13 mouse cellular contexts compared by ENCODE assay signal in genomic region chr6:43435987-43436541, GRCm38 (mm10).
A peak's percentile ranks its signal among the peaks of the same experiment; 100 is the strongest.
DNase-seq lines count a peak whose midpoint lies in the region; ATAC-seq and TF ChIP-seq lines count a peak whose summit lies in the region.
"Had no signal": no experiment of that assay in that cellular context is flagged by ENCODE, and none has a peak within 500 bp of the region (broad histone marks: within the 10 kb centered on the region; RNA-seq: fewer than 3 reads in every experiment).

No protein-coding gene starts in this region.

- DNase-seq in cerebellum, adult 8-10 months: peak; percentile 44
- DNase-seq in forebrain, postnatal 0 days: peak; percentile 50
- no peak for DNase-seq in MN1 (ENCODE audit: low spot score)
- DNase-seq: heart, adult 11 months; lung, postnatal 36 days; right cerebral cortex, postnatal 14 days; thymus, adult 18-20 months had no signal

- ATAC-seq in hindbrain, embryonic 15.5 days (ENCODE audit: low FRiP score, low read depth): peak; percentile 72; the same call in 1 of the 2 replicates
- ATAC-seq in hindbrain, embryonic 13.5 days (ENCODE audit: low FRiP score): no peak
- peak; percentile 54 for ATAC-seq in midbrain, embryonic 16.5 days
- ATAC-seq in midbrain, embryonic 13.5 days: no peak
- ATAC-seq in forebrain, postnatal 0 days: peak; percentile 81
- ATAC-seq: inflammation-experienced regulatory T-cells, adult 6 months had no signal

- no peaks in the 10 kb centered on the region for H3K27me3 ChIP-seq in hindbrain, embryonic 15.5 days
- no peaks in the 10 kb centered on the region for H3K27me3 ChIP-seq in hindbrain, embryonic 13.5 days
- no peaks in the 10 kb centered on the region for H3K27me3 ChIP-seq in midbrain, embryonic 16.5 days (ENCODE audit: control insufficient read depth, insufficient read depth, low read depth, low read length)
- H3K27me3 ChIP-seq in midbrain, embryonic 13.5 days: no peaks in the 10 kb centered on the region
- H3K27me3 ChIP-seq in forebrain, postnatal 0 days (ENCODE audit: insufficient read depth, low read length): no peaks in the 10 kb centered on the region
- H3K27me3 ChIP-seq: liver, embryonic 15.5 days had no signal

- H3K4me1 ChIP-seq in hindbrain, embryonic 15.5 days (replicated peaks): no peaks in the 10 kb centered on the region
- no peaks in the 10 kb centered on the region for H3K4me1 ChIP-seq in hindbrain, embryonic 13.5 days (replicated peaks)
- no peaks in the 10 kb centered on the region for H3K4me1 ChIP-seq in midbrain, embryonic 16.5 days (ENCODE audit: control insufficient read depth, insufficient read depth, low read length)
- H3K4me1 ChIP-seq in midbrain, embryonic 13.5 days (replicated peaks): no peaks in the 10 kb centered on the region
- H3K4me1 ChIP-seq in forebrain, postnatal 0 days (ENCODE audit: insufficient read depth): peaks cover 3% of the 10 kb centered on the region; the same call in 1 of the 2 replicates
- H3K4me1 ChIP-seq: liver, embryonic 15.5 days had no signal

- no peak for TF ChIP-seq CTCF in forebrain, postnatal 0 days (IDR thresholded peaks at IDR 0.05; ENCODE audit: low read depth)

- no peaks in the 10 kb centered on the region for H3K36me3 ChIP-seq in hindbrain, embryonic 15.5 days
- H3K36me3 ChIP-seq in hindbrain, embryonic 13.5 days: no peaks in the 10 kb centered on the region
- no peaks in the 10 kb centered on the region for H3K36me3 ChIP-seq in midbrain, embryonic 16.5 days (ENCODE audit: control insufficient read depth, insufficient read depth, low read length)
- H3K36me3 ChIP-seq in midbrain, embryonic 13.5 days: no peaks in the 10 kb centered on the region
- no peaks in the 10 kb centered on the region for H3K36me3 ChIP-seq in forebrain, postnatal 0 days (ENCODE audit: insufficient read depth)
- H3K36me3 ChIP-seq: liver, embryonic 15.5 days had no signal

- H3K9me3 ChIP-seq in hindbrain, embryonic 15.5 days: no peaks in the 10 kb centered on the region
- H3K9me3 ChIP-seq in hindbrain, embryonic 13.5 days: no peaks in the 10 kb centered on the region
- no peaks in the 10 kb centered on the region for H3K9me3 ChIP-seq in midbrain, embryonic 16.5 days (replicated peaks; ENCODE audit: control insufficient read depth, low read length, poor library complexity, severe bottlenecking)
- H3K9me3 ChIP-seq in midbrain, embryonic 13.5 days: no peaks in the 10 kb centered on the region
- no peaks in the 10 kb centered on the region for H3K9me3 ChIP-seq in forebrain, postnatal 0 days (ENCODE audit: low read length)
- H3K9me3 ChIP-seq: liver, embryonic 15.5 days had no signal

- H3K27ac ChIP-seq in hindbrain, embryonic 15.5 days (replicated peaks): no peak overlapping the region
- H3K27ac ChIP-seq in hindbrain, embryonic 13.5 days: no peak overlapping the region
- no peak overlapping the region for H3K27ac ChIP-seq in midbrain, embryonic 16.5 days (ENCODE audit: low read length)
- H3K27ac ChIP-seq in midbrain, embryonic 13.5 days: no peak overlapping the region
- H3K27ac ChIP-seq in forebrain, postnatal 0 days (ENCODE audit: low read depth, low read length): no peak overlapping the region
- H3K27ac ChIP-seq: liver, embryonic 15.5 days had no signal

- 63% methylated on average over 2 of the region's 2 CpGs for WGBS in hindbrain, embryonic 15.5 days
- WGBS in hindbrain, embryonic 13.5 days: 80% methylated on average over 2 of the region's 2 CpGs
- 70% methylated on average over 2 of the region's 2 CpGs for WGBS in midbrain, embryonic 16.5 days
- 76% methylated on average over 2 of the region's 2 CpGs for WGBS in midbrain, embryonic 13.5 days
- WGBS in forebrain, postnatal 0 days: 47% methylated on average over 2 of the region's 2 CpGs

- no peak overlapping the region for H3K9ac ChIP-seq in hindbrain, embryonic 15.5 days
- no peak overlapping the region for H3K9ac ChIP-seq in hindbrain, embryonic 13.5 days
- H3K9ac ChIP-seq in midbrain, embryonic 16.5 days (ENCODE audit: low read depth, low read length): no peak overlapping the region
- H3K9ac ChIP-seq in midbrain, embryonic 13.5 days (replicated peaks): no peak overlapping the region
- H3K9ac ChIP-seq in forebrain, postnatal 0 days: no peak overlapping the region
- H3K9ac ChIP-seq: liver, embryonic 15.5 days had no signal

- H3K4me2 ChIP-seq in hindbrain, embryonic 15.5 days: no peak overlapping the region
- H3K4me2 ChIP-seq in hindbrain, embryonic 13.5 days: no peak overlapping the region
- no peak overlapping the region for H3K4me2 ChIP-seq in midbrain, embryonic 16.5 days (ENCODE audit: low read length)
- no peak overlapping the region for H3K4me2 ChIP-seq in midbrain, embryonic 13.5 days (replicated peaks)
- H3K4me2 ChIP-seq in forebrain, postnatal 0 days (ENCODE audit: low read depth): no peak overlapping the region
- H3K4me2 ChIP-seq: liver, embryonic 15.5 days had no signal

- no peak overlapping the region for H3K4me3 ChIP-seq in hindbrain, embryonic 15.5 days
- H3K4me3 ChIP-seq in hindbrain, embryonic 13.5 days: no peak overlapping the region
- no peak overlapping the region for H3K4me3 ChIP-seq in midbrain, embryonic 16.5 days (ENCODE audit: low read depth, low read length)
- no peak overlapping the region for H3K4me3 ChIP-seq in midbrain, embryonic 13.5 days (replicated peaks)
- no peak overlapping the region for H3K4me3 ChIP-seq in forebrain, postnatal 0 days (ENCODE audit: low read depth, low read length)
- H3K4me3 ChIP-seq: liver, embryonic 15.5 days had no signal

Comparison
In these comparisons a context has a peak if more than half of its experiments do, and no peak if none do; other contexts are left out.
1. ATAC-seq: peak in hindbrain, embryonic 15.5 days (single experiment), midbrain, embryonic 16.5 days (single experiment) and forebrain, postnatal 0 days (single experiment); none in hindbrain, embryonic 13.5 days (single experiment) and midbrain, embryonic 13.5 days (single experiment).